15 mouse cellular contexts compared by ENCODE assay signal in the genomic region with DNA sequence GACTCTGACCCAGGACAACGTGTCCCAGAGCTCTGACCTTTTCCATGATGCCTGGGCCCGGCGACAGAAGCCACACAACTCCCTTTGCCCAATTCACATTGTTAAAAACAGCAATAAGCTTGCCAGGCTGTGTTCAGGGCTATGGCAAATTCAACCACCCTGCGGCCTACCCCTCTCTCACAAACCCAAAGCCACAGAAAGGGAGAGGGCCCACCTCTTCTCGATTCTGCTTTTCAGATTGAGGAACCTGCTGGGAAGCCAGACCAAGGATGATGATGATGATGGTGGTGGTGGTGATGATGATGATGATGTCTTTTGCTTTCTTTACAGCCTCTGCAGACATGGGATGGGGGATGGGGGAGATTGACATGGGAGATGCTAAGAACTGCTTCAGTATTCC.
"Had no signal": no experiment of that assay in that cellular context is flagged by ENCODE, and none has a peak within 500 bp of the region (broad histone marks: within the 10 kb centered on the region; RNA-seq: fewer than 3 reads in every experiment).

No protein-coding gene starts in this region.

- DNase-seq: lung, adult 18-20 months; lung, embryonic 14.5 days; lung, postnatal 10 days; lung, postnatal 4 days; midbrain, embryonic 14.5 days; right cerebral cortex, postnatal 14 days; thymus, adult 2 months; thymus, postnatal 25 days; thymus, postnatal 4 days had no signal

- H3K9me3 ChIP-seq: midbrain, embryonic 10.5 days; midbrain, embryonic 12.5 days; neural tube, embryonic 12.5 days; stomach, embryonic 15.5 days had no signal

- H3K27ac ChIP-seq: midbrain, embryonic 10.5 days; midbrain, embryonic 12.5 days; neural tube, embryonic 12.5 days; stomach, embryonic 15.5 days; stomach, postnatal 0 days had no signal

- H3K4me1 ChIP-seq: neural tube, embryonic 12.5 days; stomach, embryonic 15.5 days had no signal

- H3K4me3 ChIP-seq: midbrain, embryonic 10.5 days; midbrain, embryonic 12.5 days; neural tube, embryonic 12.5 days; stomach, embryonic 15.5 days had no signal

- H3K27me3 ChIP-seq: midbrain, embryonic 12.5 days; neural tube, embryonic 12.5 days; stomach, embryonic 15.5 days had no signal

- ATAC-seq: midbrain, embryonic 16.5 days had no signal

- H3K9ac ChIP-seq: lung, embryonic 14.5 days; midbrain, embryonic 12.5 days; neural tube, embryonic 12.5 days; stomach, embryonic 15.5 days had no signal

- H3K4me2 ChIP-seq: lung, embryonic 14.5 days; midbrain, embryonic 12.5 days; neural tube, embryonic 12.5 days; stomach, embryonic 15.5 days had no signal

- H3K36me3 ChIP-seq: midbrain, embryonic 10.5 days; midbrain, embryonic 12.5 days; neural tube, embryonic 12.5 days; stomach, embryonic 15.5 days had no signal
